Mouse (Mus musculus): Measurements from ENCODE around the gene Itpka.
A peak's percentile ranks its signal among the peaks of the same experiment; 100 is the strongest.

DNA sequence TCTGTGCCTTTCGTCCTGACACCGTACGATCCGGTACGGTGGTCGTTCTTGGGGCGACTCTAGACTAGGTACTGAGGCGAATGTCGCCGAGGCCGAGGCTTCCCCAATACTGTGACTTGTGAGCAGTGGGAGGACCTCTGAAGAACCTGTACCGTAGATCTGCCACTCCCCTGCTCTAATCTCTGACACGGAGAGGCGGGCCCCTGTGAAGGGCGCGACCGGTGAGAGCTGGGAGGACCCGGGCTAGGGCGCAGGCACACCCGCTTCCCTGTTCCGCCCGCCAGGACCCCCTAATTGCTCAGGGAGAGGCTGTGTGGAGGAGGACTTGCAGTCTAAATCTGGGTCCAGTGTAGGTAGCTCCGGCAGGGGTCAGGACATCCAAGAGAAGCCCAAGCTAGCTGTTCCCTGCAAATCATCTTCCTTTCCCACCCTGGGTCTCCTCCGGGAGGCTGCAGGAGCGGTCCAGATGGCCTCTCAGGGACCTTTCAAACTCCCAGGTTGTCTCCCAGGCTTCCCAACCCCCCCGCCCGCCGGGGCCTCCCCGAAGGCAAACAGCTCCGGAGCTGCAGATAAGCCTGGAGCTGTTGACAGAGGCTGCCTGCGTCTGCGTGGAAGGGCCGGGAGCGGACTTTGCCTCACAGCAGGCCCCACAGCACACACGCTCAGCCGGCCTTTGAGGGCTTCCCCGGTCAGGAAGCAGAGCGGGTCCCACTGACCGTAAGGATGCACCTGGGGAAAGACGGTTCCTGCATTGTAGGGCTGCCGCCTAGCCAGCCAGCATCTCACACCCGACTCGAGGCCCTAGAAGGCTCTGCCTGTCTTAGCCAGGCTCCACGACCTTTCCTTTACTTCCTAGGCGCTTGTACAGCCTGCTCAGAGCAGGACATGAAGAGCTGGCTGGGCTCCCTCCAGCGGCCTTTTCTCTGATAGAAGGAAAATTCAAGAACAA, 2.3 kb downstream of the Itpka start:
- TF ChIP-seq EP300 (IDR thresholded peaks at IDR 0.05; ENCODE audit: low read depth) (no peak), CTCF (IDR thresholded peaks at IDR 0.05; ENCODE audit: low read depth) (peak; percentile 9; the same call in 1 of the 2 replicates)

Data from heart, postnatal 0 days (tissue).